Comparison of ENCODE assay signal across 8 mouse cellular contexts in the genomic region with DNA sequence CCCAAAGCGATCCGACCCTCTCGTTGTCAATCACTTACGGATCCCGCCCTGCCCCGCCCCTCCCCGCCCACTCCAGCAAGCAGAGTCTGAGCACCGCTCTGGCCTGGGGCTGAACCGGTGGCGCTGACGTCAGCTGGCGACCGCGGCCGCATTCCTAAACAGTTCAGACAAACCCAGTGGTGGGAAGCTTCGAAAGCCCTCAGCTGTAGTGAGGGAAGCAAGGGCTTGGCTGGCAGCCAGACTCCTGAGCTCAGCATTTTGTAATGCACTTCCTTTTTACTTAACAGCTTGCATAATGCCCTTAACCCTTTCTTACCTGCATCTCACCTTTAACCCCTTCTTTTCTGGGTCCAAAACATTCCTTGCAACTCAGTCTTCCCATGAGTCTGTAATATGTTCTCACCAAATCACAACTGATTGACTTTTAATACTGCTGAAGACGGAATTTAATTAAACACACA.
DNase-seq lines count a peak whose midpoint lies in the region; ATAC-seq and TF ChIP-seq lines count a peak whose summit lies in the region.

No protein-coding gene starts in this region.

- H3K9ac ChIP-seq in ES-Bruce4 (ENCODE audit: low read depth, poor library complexity, severe bottlenecking), result no peak overlapping the region
- no peak overlapping the region for H3K9ac ChIP-seq in forebrain, embryonic 15.5 days (replicated peaks)
- no peak overlapping the region for H3K9ac ChIP-seq in liver, embryonic 16.5 days (ENCODE audit: low read depth, low read length)
- no peak overlapping the region for H3K9ac ChIP-seq in neural tube, embryonic 12.5 days
- H3K9ac ChIP-seq in stomach, postnatal 0 days (ENCODE audit: low read length), result no peak overlapping the region

- peak; percentile 69 for DNase-seq in cerebellum, adult 11-12 months
- peak; percentile 96 to 97 for DNase-seq in heart, postnatal 14 days
- peak; percentile 61 for DNase-seq in large intestine, adult 2 months (ENCODE audit: low read depth, low spot score)
- DNase-seq in stomach, postnatal 0 days (ENCODE audit: low spot score), result peak; percentile 97

- WGBS in forebrain, embryonic 15.5 days, result 1% methylated on average over 17 of the region's 17 CpGs
- 2% methylated on average over 17 of the region's 17 CpGs for WGBS in large intestine, adult 2 months
- under 1% methylated on average over 17 of the region's 17 CpGs for WGBS in liver, embryonic 16.5 days (ENCODE audit: insufficient replicate concordance)
- WGBS in neural tube, embryonic 12.5 days, result 3% methylated on average over 17 of the region's 17 CpGs
- 1% methylated on average over 17 of the region's 17 CpGs for WGBS in stomach, postnatal 0 days

- peaks cover 5% of the 10 kb centered on the region for H3K4me1 ChIP-seq in ES-Bruce4 (ENCODE audit: control insufficient read depth, insufficient read depth, low read length)
- H3K4me1 ChIP-seq in forebrain, embryonic 15.5 days, result peaks cover 40% of the 10 kb centered on the region
- no peaks in the 10 kb centered on the region; the same call in 1 of the 2 replicates for H3K4me1 ChIP-seq in liver, embryonic 16.5 days (ENCODE audit: control insufficient read depth, low read depth, low read length)
- H3K4me1 ChIP-seq in neural tube, embryonic 12.5 days, result peaks cover 44% of the 10 kb centered on the region
- H3K4me1 ChIP-seq in stomach, postnatal 0 days (replicated peaks; ENCODE audit: control insufficient read depth, insufficient read depth), result 0 out of 2 replicates have a peak, but pooled peaks cover 3% of the 10 kb centered on the region

- H3K36me3 ChIP-seq in ES-Bruce4 (ENCODE audit: control insufficient read depth, insufficient read depth, low read length, poor library complexity, severe bottlenecking), result no peaks in the 10 kb centered on the region
- H3K36me3 ChIP-seq in forebrain, embryonic 15.5 days, result no peaks in the 10 kb centered on the region
- no peaks in the 10 kb centered on the region for H3K36me3 ChIP-seq in liver, embryonic 16.5 days (ENCODE audit: control insufficient read depth, insufficient read depth)
- no peaks in the 10 kb centered on the region for H3K36me3 ChIP-seq in neural tube, embryonic 12.5 days
- no peaks in the 10 kb centered on the region for H3K36me3 ChIP-seq in stomach, postnatal 0 days (ENCODE audit: control insufficient read depth, insufficient read depth, low read length)

- H3K27ac ChIP-seq in ES-Bruce4 (ENCODE audit: insufficient read depth, low read length), result 0 out of 2 replicates have a peak overlapping the region, but pooled peaks have one; percentile 45
- H3K27ac ChIP-seq in forebrain, embryonic 15.5 days (replicated peaks), result no peak overlapping the region
- no peak overlapping the region for H3K27ac ChIP-seq in liver, embryonic 16.5 days (ENCODE audit: low read length)
- H3K27ac ChIP-seq in neural tube, embryonic 12.5 days, result no peak overlapping the region
- no peak overlapping the region for H3K27ac ChIP-seq in stomach, postnatal 0 days (replicated peaks)

- no peak for TF ChIP-seq POLR2A in ES-Bruce4 (IDR thresholded peaks at IDR 0.05; ENCODE audit: insufficient read depth, low read length)

- TF ChIP-seq CTCF in ES-Bruce4 (IDR thresholded peaks at IDR 0.05; ENCODE audit: low read depth, low read length), result no peak
- no peak for TF ChIP-seq CTCF in stomach, postnatal 0 days (IDR thresholded peaks at IDR 0.05; ENCODE audit: low read depth)

- H3K4me2 ChIP-seq in forebrain, embryonic 15.5 days (replicated peaks), result peak overlapping the region; percentile 43
- H3K4me2 ChIP-seq in liver, embryonic 16.5 days (ENCODE audit: low read depth, low read length), result 0 out of 2 replicates have a peak overlapping the region, but pooled peaks have one; percentile 26
- peak overlapping the region; percentile 50 for H3K4me2 ChIP-seq in neural tube, embryonic 12.5 days (replicated peaks)
- peak overlapping the region; percentile 31 for H3K4me2 ChIP-seq in stomach, postnatal 0 days (replicated peaks; ENCODE audit: low read depth)

- intact Hi-C loops in heart, postnatal 14 days (cut with DNase I), result loop anchor here (5.0 kb wide), 1 partner anchor 211 kb away; a partner anchor contains a TSS

- no peak overlapping the region for H3K4me3 ChIP-seq in ES-Bruce4 (ENCODE audit: low read depth, low read length)
- peak overlapping the region; percentile 24 for H3K4me3 ChIP-seq in forebrain, embryonic 15.5 days
- 0 out of 2 replicates have a peak overlapping the region, but pooled peaks have one; percentile 23 for H3K4me3 ChIP-seq in liver, embryonic 16.5 days (ENCODE audit: low read depth, low read length)
- H3K4me3 ChIP-seq in neural tube, embryonic 12.5 days, result no peak overlapping the region
- peak overlapping the region; percentile 28 for H3K4me3 ChIP-seq in stomach, postnatal 0 days (ENCODE audit: low read depth, low read length)

- 0 out of 2 replicates have a peak, but pooled peaks have one; percentile 59 for TF ChIP-seq EP300 in ES-Bruce4 (IDR thresholded peaks at IDR 0.05; ENCODE audit: insufficient read depth, low read depth, low read length)
- peak; percentile 83 for TF ChIP-seq EP300 in stomach, postnatal 0 days (optimal IDR thresholded peaks at IDR 0.05)

- no peaks in the 10 kb centered on the region for H3K27me3 ChIP-seq in ES-Bruce4 (ENCODE audit: control insufficient read depth, insufficient read depth, low read length, poor library complexity, severe bottlenecking)
- H3K27me3 ChIP-seq in forebrain, embryonic 15.5 days, result no peaks in the 10 kb centered on the region
- no peaks in the 10 kb centered on the region for H3K27me3 ChIP-seq in liver, embryonic 16.5 days (ENCODE audit: control insufficient read depth, insufficient read depth, low read depth, low read length)
- H3K27me3 ChIP-seq in neural tube, embryonic 12.5 days (replicated peaks), result no peaks in the 10 kb centered on the region
- H3K27me3 ChIP-seq in stomach, postnatal 0 days (ENCODE audit: control insufficient read depth, insufficient read depth, low read length), result no peaks in the 10 kb centered on the region

- no peaks in the 10 kb centered on the region for H3K9me3 ChIP-seq in ES-Bruce4 (replicated peaks; ENCODE audit: control insufficient read depth, insufficient read depth, low read length, poor library complexity, severe bottlenecking)
- no peaks in the 10 kb centered on the region for H3K9me3 ChIP-seq in forebrain, embryonic 15.5 days
- no peaks in the 10 kb centered on the region for H3K9me3 ChIP-seq in liver, embryonic 16.5 days (replicated peaks; ENCODE audit: control insufficient read depth, low read length)
- no peaks in the 10 kb centered on the region for H3K9me3 ChIP-seq in neural tube, embryonic 12.5 days
- H3K9me3 ChIP-seq in stomach, postnatal 0 days (ENCODE audit: control insufficient read depth, low read length), result no peaks in the 10 kb centered on the region

- ATAC-seq in forebrain, embryonic 15.5 days (replicated peaks), result peak; percentile 99
- ATAC-seq in liver, embryonic 16.5 days (ENCODE audit: low read depth), result peak; percentile 100
- peak; percentile 100 for ATAC-seq in neural tube, embryonic 12.5 days (ENCODE audit: low FRiP score, low read depth)
- ATAC-seq in stomach, postnatal 0 days (ENCODE audit: low FRiP score, low TSS enrichment), result peak; percentile 100

Comparison
In these comparisons a context has a peak if more than half of its experiments do, and no peak if none do; other contexts are left out.
1. H3K4me3 ChIP-seq: peak in forebrain, embryonic 15.5 days (single experiment), liver, embryonic 16.5 days (single experiment) and stomach, postnatal 0 days (single experiment); none in ES-Bruce4 (single experiment) and neural tube, embryonic 12.5 days (single experiment).
2. Peak in every context shown above with its lines, with median percentiles within 50 percentile points of each other: DNase-seq, ATAC-seq and H3K4me2 ChIP-seq.